Mouse (Mus musculus) midbrain, embryonic 12.5 days (tissue): ENCODE measurements around the gene Gc. TPM values are rescaled to one million over a fixed set of nuclear protein-coding genes. Genes with fewer than 3 reads are reported as not detected.

ENCODE experiments used
- polyA plus RNA-seq: library from polyadenylated mRNA; unstranded; fragments of >200 nt; fragmentation: Nextera tagmentation; extraction: Ambion mirVana; gene quantifications from 2 replicates; pipeline ENCODE4 v1.2.1, GENCODE M21; 2016

The Gc gene
- polyA plus RNA-seq, 1 experiment from 2014 or later = not detected

Other genes starting within 250 kb of the Gc start
- gene Npffr2, start 69.5 kb upstream of the Gc start, polyA plus RNA-seq = 0.14 TPM in 1 of 2 replicates, not detected in the other